Mouse (Mus musculus): ENCODE measurements at regions not wholly inside any gene's neighbourhood (a gene's known extent, or its start where the extent isn't known, plus 50 kb on each side); places are given as distances from the start of the nearest gene placed in this dataset.

GRCm38 (mm10) chr17:83072175-83072574 lies 142.9 kb upstream of the Pkdcc start:
- no peaks in the 10 kb centered on the region for H3K9me3 ChIP-seq (ENCODE audit: control insufficient read depth, low read length)
- no peaks in the 10 kb centered on the region for H3K36me3 ChIP-seq (replicated peaks; ENCODE audit: control insufficient read depth, insufficient read depth)
- H3K4me2 ChIP-seq (replicated peaks) = no peak overlapping the region
- H3K27me3 ChIP-seq (ENCODE audit: control insufficient read depth, insufficient read depth, low read length) = peaks cover 1% of the 10 kb centered on the region; the same call in 1 of the 2 replicates
- WGBS = 69% methylated on average over 4 of the region's 4 CpGs
- H3K9ac ChIP-seq = no peak overlapping the region
- ATAC-seq (ENCODE audit: low FRiP score) = no peak
- no peak overlapping the region for H3K27ac ChIP-seq
- no peaks in the 10 kb centered on the region for H3K4me1 ChIP-seq (replicated peaks; ENCODE audit: control insufficient read depth, insufficient read depth, low read length)
- no peak for DNase-seq (ENCODE audit: low spot score)
- H3K4me3 ChIP-seq (replicated peaks; ENCODE audit: low read length) = no peak overlapping the region

- H3K27ac ChIP-seq = no peak overlapping the region
- H3K4me3 ChIP-seq (replicated peaks; ENCODE audit: low read length) = no peak overlapping the region
- no peak overlapping the region for H3K9ac ChIP-seq
- DNase-seq (ENCODE audit: low spot score) (no peak), ATAC-seq (ENCODE audit: low FRiP score) (no peak)
- H3K27me3 ChIP-seq (ENCODE audit: control insufficient read depth, insufficient read depth, low read length) = peaks cover 12% of the 10 kb centered on the region; the same call in 1 of the 2 replicates
- H3K4me2 ChIP-seq (replicated peaks) = no peak overlapping the region
- H3K4me1 ChIP-seq (replicated peaks; ENCODE audit: control insufficient read depth, insufficient read depth, low read length) = 0 out of 2 replicates have a peak, but pooled peaks cover 9% of the 10 kb centered on the region
- no peaks in the 10 kb centered on the region for H3K36me3 ChIP-seq (replicated peaks; ENCODE audit: control insufficient read depth, insufficient read depth)
- H3K9me3 ChIP-seq (ENCODE audit: control insufficient read depth, low read length) = no peaks in the 10 kb centered on the region
- 62% methylated on average over 5 of the region's 5 CpGs for WGBS
Observed at GRCm38 (mm10) chr17:83074893-83075292, 140.2 kb upstream of the Pkdcc start.

GRCm38 (mm10) chr17:83077737-83078600 lies 137.1 kb upstream of the Pkdcc start:
- ATAC-seq (ENCODE audit: low FRiP score) (no peak), DNase-seq (ENCODE audit: low spot score) (no peak)
- Histone ChIP-seq H3K36me3 (replicated peaks; ENCODE audit: control insufficient read depth, insufficient read depth) (no peaks in the 10 kb centered on the region), H3K27ac (no peak overlapping the region), H3K4me3 (replicated peaks; ENCODE audit: low read length) (no peak overlapping the region), H3K9ac (no peak overlapping the region), H3K27me3 (ENCODE audit: control insufficient read depth, insufficient read depth, low read length) (peaks cover 16% of the 10 kb centered on the region; the same call in 1 of the 2 replicates), H3K9me3 (ENCODE audit: control insufficient read depth, low read length) (0 out of 2 replicates have a peak, but pooled peaks cover 3% of the 10 kb centered on the region), H3K4me1 (replicated peaks; ENCODE audit: control insufficient read depth, insufficient read depth, low read length) (0 out of 2 replicates have a peak, but pooled peaks cover 9% of the 10 kb centered on the region), H3K4me2 (replicated peaks) (no peak overlapping the region)
- WGBS = 43% methylated on average over 17 of the region's 17 CpGs

GRCm38 (mm10) chr17:83078601-83079360 lies 136.3 kb upstream of the Pkdcc start:
- 0 out of 2 replicates have a peak, but pooled peaks cover 9% of the 10 kb centered on the region for H3K4me1 ChIP-seq (replicated peaks; ENCODE audit: control insufficient read depth, insufficient read depth, low read length)
- no peak overlapping the region for H3K27ac ChIP-seq
- H3K4me2 ChIP-seq (replicated peaks) = no peak overlapping the region
- WGBS = 14% methylated on average over 19 of the region's 19 CpGs
- H3K9ac ChIP-seq = no peak overlapping the region
- H3K36me3 ChIP-seq (replicated peaks; ENCODE audit: control insufficient read depth, insufficient read depth) = no peaks in the 10 kb centered on the region
- DNase-seq (ENCODE audit: low spot score) = no peak
- ATAC-seq (ENCODE audit: low FRiP score) = no peak
- H3K27me3 ChIP-seq (ENCODE audit: control insufficient read depth, insufficient read depth, low read length) = peaks cover 16% of the 10 kb centered on the region; the same call in 1 of the 2 replicates
- 0 out of 2 replicates have a peak, but pooled peaks cover 3% of the 10 kb centered on the region for H3K9me3 ChIP-seq (ENCODE audit: control insufficient read depth, low read length)
- no peak overlapping the region for H3K4me3 ChIP-seq (replicated peaks; ENCODE audit: low read length)

- H3K9me3 ChIP-seq (ENCODE audit: control insufficient read depth, low read length) = 0 out of 2 replicates have a peak, but pooled peaks cover 3% of the 10 kb centered on the region
- 60% methylated on average over 7 of the region's 7 CpGs for WGBS
Observed at GRCm38 (mm10) chr17:83079361-83079685, 135.8 kb upstream of the Pkdcc start.

GRCm38 (mm10) chr17:83081729-83082128 lies 133.4 kb upstream of the Pkdcc start:
- WGBS = 85% methylated on average over 8 of the region's 8 CpGs
- Histone ChIP-seq H3K4me1 (replicated peaks; ENCODE audit: control insufficient read depth, insufficient read depth, low read length) (0 out of 2 replicates have a peak, but pooled peaks cover 9% of the 10 kb centered on the region), H3K27me3 (ENCODE audit: control insufficient read depth, insufficient read depth, low read length) (peaks cover 16% of the 10 kb centered on the region; the same call in 1 of the 2 replicates), H3K9ac (no peak overlapping the region), H3K4me3 (replicated peaks; ENCODE audit: low read length) (no peak overlapping the region), H3K27ac (no peak overlapping the region), H3K4me2 (replicated peaks) (no peak overlapping the region), H3K36me3 (replicated peaks; ENCODE audit: control insufficient read depth, insufficient read depth) (no peaks in the 10 kb centered on the region), H3K9me3 (ENCODE audit: control insufficient read depth, low read length) (0 out of 2 replicates have a peak, but pooled peaks cover 3% of the 10 kb centered on the region)
- ATAC-seq (ENCODE audit: low FRiP score) = no peak
- DNase-seq (ENCODE audit: low spot score) = no peak

More at GRCm38 (mm10) chr17:83079361-83079685, 135.8 kb upstream of the Pkdcc start:
- Histone ChIP-seq H3K36me3 (replicated peaks; ENCODE audit: control insufficient read depth, insufficient read depth) (no peaks in the 10 kb centered on the region), H3K9ac (no peak overlapping the region), H3K4me3 (replicated peaks; ENCODE audit: low read length) (no peak overlapping the region), H3K27me3 (ENCODE audit: control insufficient read depth, insufficient read depth, low read length) (peaks cover 16% of the 10 kb centered on the region; the same call in 1 of the 2 replicates), H3K4me1 (replicated peaks; ENCODE audit: control insufficient read depth, insufficient read depth, low read length) (0 out of 2 replicates have a peak, but pooled peaks cover 9% of the 10 kb centered on the region), H3K4me2 (replicated peaks) (no peak overlapping the region), H3K27ac (no peak overlapping the region)
- ATAC-seq (ENCODE audit: low FRiP score) = no peak
- no peak for DNase-seq (ENCODE audit: low spot score)

- DNase-seq (ENCODE audit: low spot score) (no peak), ATAC-seq (ENCODE audit: low FRiP score) (no peak)
- no peak overlapping the region for H3K4me3 ChIP-seq (replicated peaks; ENCODE audit: low read length)
- no peak overlapping the region for H3K4me2 ChIP-seq (replicated peaks)
- H3K9me3 ChIP-seq (ENCODE audit: control insufficient read depth, low read length) = 0 out of 2 replicates have a peak, but pooled peaks cover 3% of the 10 kb centered on the region
- WGBS = 72% methylated on average over 3 of the region's 3 CpGs
- H3K27me3 ChIP-seq (ENCODE audit: control insufficient read depth, insufficient read depth, low read length) = peaks cover 9% of the 10 kb centered on the region; the same call in 1 of the 2 replicates
- no peak overlapping the region for H3K27ac ChIP-seq
- H3K36me3 ChIP-seq (replicated peaks; ENCODE audit: control insufficient read depth, insufficient read depth) = no peaks in the 10 kb centered on the region
- 0 out of 2 replicates have a peak, but pooled peaks cover 6% of the 10 kb centered on the region for H3K4me1 ChIP-seq (replicated peaks; ENCODE audit: control insufficient read depth, insufficient read depth, low read length)
- H3K9ac ChIP-seq = no peak overlapping the region
Observed at GRCm38 (mm10) chr17:83083521-83083920, 131.6 kb upstream of the Pkdcc start.

GRCm38 (mm10) chr17:83085792-83086475 lies 129.2 kb upstream of the Pkdcc start:
- Histone ChIP-seq H3K4me2 (replicated peaks) (no peak overlapping the region), H3K4me3 (replicated peaks; ENCODE audit: low read length) (no peak overlapping the region), H3K9me3 (ENCODE audit: control insufficient read depth, low read length) (no peaks in the 10 kb centered on the region), H3K36me3 (replicated peaks; ENCODE audit: control insufficient read depth, insufficient read depth) (no peaks in the 10 kb centered on the region), H3K9ac (no peak overlapping the region), H3K27ac (no peak overlapping the region), H3K4me1 (replicated peaks; ENCODE audit: control insufficient read depth, insufficient read depth, low read length) (no peaks in the 10 kb centered on the region), H3K27me3 (ENCODE audit: control insufficient read depth, insufficient read depth, low read length) (no peaks in the 10 kb centered on the region)
- 79% methylated on average over 10 of the region's 10 CpGs for WGBS
- no peak for ATAC-seq (ENCODE audit: low FRiP score)
- DNase-seq (ENCODE audit: low spot score) = no peak

Measured in hindbrain, embryonic 14.5 days (tissue).